Mouse (Mus musculus) midbrain, postnatal 0 days (tissue): Measurements from ENCODE around the gene Tiam1. TPM values are rescaled to one million over a fixed set of nuclear protein-coding genes. Genes with fewer than 3 reads are reported as not detected.

Experiments used
- ATAC-seq: fragments of 200-750 bp; cut with Nextera tagmentation; 2 replicates; pipeline ENCODE4 v1.8.0; 2017; ENCODE audit warnings: moderate number of reproducible peaks, mild to moderate bottlenecking, moderate TSS enrichment, moderate library complexity; ENCODE audit not compliant: low FRiP score
- DNase-seq: peaks from one replicate; pipeline ENCODE4 v3.0.0-alpha.2; 2015; ENCODE audit warnings: low spot score
- H3K27ac ChIP-seq: fragments of 300-500 bp; sonication (generic); 2 replicates; pipeline ENCODE4 v1.5.1; 2014; ENCODE audit warnings: low read depth, mild to moderate bottlenecking, low read length, mixed read lengths
- H3K27me3 ChIP-seq: fragments of 300-500 bp; sonication (generic); 2 replicates; pipeline ENCODE4 v1.6.1; 2014; ENCODE audit warnings: low read length, control low read depth, mixed read lengths; ENCODE audit not compliant: insufficient read depth
- H3K36me3 ChIP-seq: fragments of 300-500 bp; sonication (generic); 2 replicates; pipeline ENCODE4 v1.6.1; 2014; ENCODE audit warnings: low read length, control low read depth, mixed read lengths; ENCODE audit not compliant: insufficient read depth
- H3K4me1 ChIP-seq: fragments of 300-500 bp; sonication (generic); 2 replicates; pipeline ENCODE4 v1.6.1; 2014; ENCODE audit warnings: mild to moderate bottlenecking, control low read depth, antibody characterized with exemption, low read length, mixed read lengths; ENCODE audit not compliant: insufficient read depth
- H3K4me2 ChIP-seq: fragments of 300-500 bp; sonication (generic); 2 replicates; pipeline ENCODE4 v1.6.1; 2014; ENCODE audit warnings: low read depth, mild to moderate bottlenecking, low read length, mixed read lengths; ENCODE audit not compliant: poor library complexity, severe bottlenecking
- H3K4me3 ChIP-seq: fragments of 300-500 bp; sonication (generic); 2 replicates; pipeline ENCODE4 v1.5.1; 2014; ENCODE audit warnings: low read depth, mild to moderate bottlenecking, low read length, moderate library complexity
- H3K9ac ChIP-seq: fragments of 300-500 bp; sonication (generic); replicated peaks from 2 replicates; pipeline ENCODE4 v1.6.1; 2014; ENCODE audit warnings: mild to moderate bottlenecking, low read length, moderate library complexity, mixed read lengths; ENCODE audit not compliant: poor library complexity, severe bottlenecking
- H3K9me3 ChIP-seq: fragments of 300-500 bp; sonication (generic); 2 replicates; pipeline ENCODE4 v1.6.1; 2016; ENCODE audit warnings: low read length, control low read depth
- CTCF ChIP-seq: IDR thresholded peaks from 2 replicates; pipeline ENCODE4 v1.5.1; 2016; ENCODE audit warnings: antibody characterized with exemption, mild to moderate bottlenecking
- WGBS: fragments of 180-500 bp; shearing (Covaris S2); extraction: QIAGEN DNeasy Blood & Tissue Kit; methylation state at CpG from one replicate; pipeline ENCODE4 v1.1.7; 2014; 5-methylcytosine and 5-hydroxymethylcytosine counted together
- polyA plus RNA-seq: library from polyadenylated mRNA; unstranded; fragments of >200 nt; fragmentation: Nextera tagmentation; extraction: Ambion mirVana; gene quantifications from 2 replicates; pipeline ENCODE4 v1.2.1, GENCODE M21; 2015
- total RNA-seq: library from RNA; depleted of rRNA; stranded (reverse); fragments of >200 nt; gene quantifications from 2 replicates; pipeline ENCODE4 v1.2.3, GENCODE M21; 2014

Tiam1 gene
- total and polyA plus RNA-seq, 2 experiments from 2014 or later, result 17.6 to 26.9 TPM

DNA sequence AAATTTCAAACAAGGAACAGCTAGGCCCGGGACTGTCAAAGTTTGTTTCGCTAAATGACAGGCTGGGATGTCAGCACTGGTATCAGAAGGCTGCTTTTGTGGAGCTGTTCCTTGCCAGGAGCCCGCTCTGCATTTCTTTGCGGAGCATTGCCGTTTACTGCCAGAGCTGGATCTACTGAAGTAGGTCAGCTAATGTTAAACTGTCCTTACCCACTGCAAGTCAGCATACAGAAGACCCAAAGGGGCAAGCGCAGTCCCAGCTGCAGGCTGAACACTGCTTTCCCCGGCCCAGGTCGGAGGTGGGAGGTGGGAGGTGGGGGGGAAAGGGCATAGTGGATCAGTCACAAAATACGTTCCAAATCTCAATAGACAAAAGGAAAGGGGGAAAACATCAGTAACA lies 326.3 kb downstream of the Tiam1 start:
- Histone ChIP-seq H3K4me1 (peaks cover 4% of the 10 kb centered on the region; the same call in 1 of the 2 replicates), H3K36me3 (0 out of 2 replicates have a peak, but pooled peaks cover 1% of the 10 kb centered on the region), H3K9ac (no peak overlapping the region), H3K9me3 (no peaks in the 10 kb centered on the region), H3K4me3 (peak overlapping the region; percentile 3; the same call in 1 of the 2 replicates), H3K4me2 (peak overlapping the region; percentile 65; the same call in 1 of the 2 replicates), H3K27ac (0 out of 2 replicates have a peak overlapping the region, but pooled peaks have one; percentile 26), H3K27me3 (no peaks in the 10 kb centered on the region)
- ATAC-seq, result no peak
- no peak for TF ChIP-seq CTCF
- no peak for DNase-seq
- WGBS, result 20% methylated on average over 9 of the region's 9 CpGs

DNA sequence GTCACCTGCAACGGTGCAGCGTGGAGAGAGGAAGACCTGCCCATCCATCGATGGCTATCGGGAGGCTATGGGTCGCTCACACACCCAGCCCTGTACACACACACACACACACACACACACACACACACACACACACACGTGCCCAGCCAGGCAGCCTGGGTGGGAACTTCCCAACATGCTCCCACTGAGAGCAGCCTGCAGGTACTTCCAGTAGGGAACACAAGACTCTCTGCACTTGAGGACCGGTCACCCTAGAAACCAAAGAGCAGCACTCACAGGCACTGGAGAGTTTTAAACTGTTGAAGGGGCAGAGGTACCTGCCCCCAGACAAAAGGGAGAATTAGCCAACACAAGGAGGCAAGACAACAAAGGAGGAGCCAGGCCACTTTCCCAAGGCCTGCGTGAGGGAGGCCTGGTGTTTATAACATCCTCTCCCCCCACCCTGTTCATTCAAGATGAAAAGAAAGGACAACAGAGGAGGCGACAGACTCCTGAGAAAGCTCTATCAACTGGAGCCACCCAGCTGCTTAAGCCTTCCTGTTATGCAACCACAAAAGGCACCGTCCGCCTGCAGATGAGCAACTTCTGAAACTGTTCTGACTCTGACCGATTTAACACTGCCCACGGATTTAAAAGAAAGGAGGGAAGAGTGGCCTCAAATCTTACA lies 326.9 kb downstream of the Tiam1 start:
- ATAC-seq (no peak), DNase-seq (no peak)
- no peak overlapping the region for H3K27ac ChIP-seq
- no peak overlapping the region for H3K4me3 ChIP-seq
- H3K9ac ChIP-seq, result no peak overlapping the region
- no peaks in the 10 kb centered on the region for H3K27me3 ChIP-seq
- no peak overlapping the region for H3K4me2 ChIP-seq
- no peak for TF ChIP-seq CTCF
- H3K36me3 ChIP-seq, result peaks cover 5% of the 10 kb centered on the region; the same call in 1 of the 2 replicates
- 34% methylated on average over 13 of the region's 13 CpGs for WGBS
- peaks cover 4% of the 10 kb centered on the region; the same call in 1 of the 2 replicates for H3K4me1 ChIP-seq
- H3K9me3 ChIP-seq, result no peaks in the 10 kb centered on the region

DNA sequence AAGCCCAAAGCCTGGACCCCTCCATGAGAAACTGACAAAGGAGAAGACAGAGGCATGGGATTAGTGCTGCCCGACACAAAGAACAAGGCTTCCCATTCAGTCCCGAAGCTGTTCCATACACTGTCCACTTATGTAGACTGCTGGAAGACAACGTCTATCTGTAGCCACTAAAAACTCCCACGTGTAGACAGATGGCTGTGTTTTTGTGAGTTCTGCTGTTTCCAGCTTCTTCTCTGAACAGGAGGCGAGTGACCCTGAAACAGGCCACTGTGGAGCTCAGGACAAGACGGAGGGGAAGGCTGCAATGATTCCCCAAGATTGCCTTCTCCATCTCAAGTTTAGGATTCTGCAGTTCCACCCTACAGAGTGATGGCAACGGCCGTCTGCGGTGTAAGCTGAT lies 330.0 kb downstream of the Tiam1 start:
- WGBS, result 54% methylated on average over 9 of the region's 9 CpGs
- no peak overlapping the region for H3K4me2 ChIP-seq
- TF ChIP-seq CTCF, result no peak
- H3K9me3 ChIP-seq, result no peaks in the 10 kb centered on the region
- ATAC-seq (no peak), DNase-seq (no peak)
- no peaks in the 10 kb centered on the region for H3K27me3 ChIP-seq
- H3K4me3 ChIP-seq, result no peak overlapping the region
- H3K36me3 ChIP-seq, result peaks cover 21% of the 10 kb centered on the region
- no peak overlapping the region for H3K9ac ChIP-seq
- H3K27ac ChIP-seq, result no peak overlapping the region
- peaks cover 4% of the 10 kb centered on the region; the same call in 1 of the 2 replicates for H3K4me1 ChIP-seq

DNA sequence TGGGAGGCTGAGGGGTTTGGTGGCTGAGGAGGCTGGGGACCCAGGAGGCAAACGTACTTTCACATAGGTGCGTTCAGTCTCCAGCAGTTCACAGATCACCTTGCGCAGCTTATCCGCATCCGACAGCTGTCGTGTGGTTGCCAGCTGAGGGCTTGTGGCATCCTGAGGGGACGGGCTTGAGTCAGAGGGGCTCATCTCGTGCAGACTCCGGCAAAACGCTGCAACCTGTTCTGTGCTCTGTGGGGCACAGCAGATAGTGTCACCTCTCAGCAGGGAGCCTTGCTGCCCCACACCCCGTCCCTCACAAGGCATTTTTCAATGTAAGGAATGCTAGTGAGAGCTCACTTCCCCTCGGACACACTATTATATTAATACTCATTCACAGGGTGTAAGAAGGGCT lies 330.7 kb downstream of the Tiam1 start:
- H3K4me1 ChIP-seq, result no peaks in the 10 kb centered on the region
- WGBS, result 61% methylated on average over 12 of the region's 12 CpGs
- TF ChIP-seq CTCF, result no peak

DNA sequence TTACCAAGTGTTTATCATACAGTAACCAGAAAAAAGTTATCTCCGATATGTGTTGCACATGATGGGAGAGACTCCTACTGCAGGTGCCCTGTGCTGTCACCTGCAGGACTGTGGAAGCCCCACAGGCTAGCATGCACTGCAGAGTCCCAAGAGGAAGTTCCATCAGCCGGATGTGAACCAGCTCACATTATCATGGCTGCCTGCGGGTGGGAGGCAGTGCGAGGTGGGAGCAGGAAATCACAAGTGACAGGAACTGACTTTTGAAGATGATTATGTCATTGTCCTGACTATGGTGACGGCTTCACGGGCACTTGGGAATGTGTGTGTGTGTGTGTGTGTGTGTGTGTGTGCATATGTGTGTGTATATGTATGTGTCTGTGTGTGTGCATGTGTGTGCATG lies 333.2 kb downstream of the Tiam1 start:
- Histone ChIP-seq H3K27ac (no peak overlapping the region), H3K4me3 (no peak overlapping the region), H3K27me3 (no peaks in the 10 kb centered on the region), H3K9me3 (no peaks in the 10 kb centered on the region), H3K36me3 (peaks cover 21% of the 10 kb centered on the region), H3K9ac (no peak overlapping the region), H3K4me2 (no peak overlapping the region), H3K4me1 (no peaks in the 10 kb centered on the region)
- 81% methylated on average over 6 of the region's 6 CpGs for WGBS
- TF ChIP-seq CTCF, result no peak
- ATAC-seq (no peak), DNase-seq (no peak)

More for the DNA sequence above, 330.7 kb downstream of the Tiam1 start:
- no peak overlapping the region for H3K4me2 ChIP-seq
- no peak overlapping the region for H3K9ac ChIP-seq
- H3K27ac ChIP-seq, result no peak overlapping the region
- H3K27me3 ChIP-seq, result no peaks in the 10 kb centered on the region
- DNase-seq, result no peak
- peaks cover 21% of the 10 kb centered on the region for H3K36me3 ChIP-seq
- H3K4me3 ChIP-seq, result no peak overlapping the region
- ATAC-seq, result no peak
- no peaks in the 10 kb centered on the region for H3K9me3 ChIP-seq

DNA sequence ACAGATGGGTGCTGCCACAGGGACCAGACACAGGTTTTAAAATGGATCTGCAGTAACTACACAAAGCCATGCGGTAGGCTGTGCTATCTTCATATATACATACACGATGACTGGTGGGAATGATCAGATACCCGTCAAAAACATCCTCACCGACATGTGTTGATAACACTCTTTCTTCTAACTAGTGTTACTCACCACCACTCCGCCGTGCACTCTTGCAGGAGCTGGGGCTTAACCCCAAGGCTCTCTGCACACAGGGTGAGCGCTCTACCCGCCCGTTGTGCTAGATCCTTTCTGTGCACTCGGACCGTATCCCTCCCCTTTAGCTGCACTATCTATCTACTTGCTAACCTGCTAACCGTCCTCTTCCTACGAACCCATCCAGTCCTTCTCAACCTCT lies 335.4 kb downstream of the Tiam1 start:
- WGBS, result 89% methylated on average over 13 of the region's 13 CpGs
- Histone ChIP-seq H3K9ac (no peak overlapping the region), H3K9me3 (no peaks in the 10 kb centered on the region), H3K4me3 (no peak overlapping the region), H3K4me2 (no peak overlapping the region), H3K4me1 (no peaks in the 10 kb centered on the region), H3K36me3 (peaks cover 39% of the 10 kb centered on the region), H3K27me3 (no peaks in the 10 kb centered on the region), H3K27ac (no peak overlapping the region)
- ATAC-seq (no peak), DNase-seq (no peak)
- TF ChIP-seq CTCF, result no peak
